Mouse (Mus musculus) forebrain, postnatal 0 days (tissue): Measurements from ENCODE around the gene Gm10401. TPM values are rescaled to one million over a fixed set of nuclear protein-coding genes. Genes with fewer than 3 reads are reported as not detected.

Experiments
- ATAC-seq: fragments of 200-750 bp; cut with Nextera tagmentation; 2 replicates; pipeline ENCODE4 v1.8.0; 2017; ENCODE audit warnings: mild to moderate bottlenecking, moderate library complexity
- DNase-seq: peaks from one replicate; pipeline ENCODE4 v3.0.0-alpha.2; 2015
- H3K27ac ChIP-seq: fragments of 300-500 bp; sonication (generic); 2 replicates; pipeline ENCODE4 v1.5.1; 2014; ENCODE audit warnings: low read depth, mild to moderate bottlenecking, antibody characterized with exemption, low read length, moderate library complexity, mixed read lengths
- H3K27me3 ChIP-seq: fragments of 300-500 bp; sonication (generic); 2 replicates; pipeline ENCODE4 v1.6.1; 2014; ENCODE audit warnings: mild to moderate bottlenecking, low read length, mixed read lengths; ENCODE audit not compliant: insufficient read depth
- H3K36me3 ChIP-seq: fragments of 300-500 bp; sonication (generic); 2 replicates; pipeline ENCODE4 v1.6.1; 2014; ENCODE audit warnings: mild to moderate bottlenecking, moderate library complexity; ENCODE audit not compliant: insufficient read depth
- H3K4me1 ChIP-seq: fragments of 300-500 bp; sonication (generic); 2 replicates; pipeline ENCODE4 v1.6.1; 2014; ENCODE audit warnings: antibody characterized with exemption; ENCODE audit not compliant: insufficient read depth
- H3K4me2 ChIP-seq: fragments of 300-500 bp; sonication (generic); 2 replicates; pipeline ENCODE4 v1.6.1; 2014; ENCODE audit warnings: low read depth, mild to moderate bottlenecking, moderate library complexity
- H3K4me3 ChIP-seq: fragments of 300-500 bp; sonication (generic); 2 replicates; pipeline ENCODE4 v1.5.1; 2014; ENCODE audit warnings: low read depth, low read length, mixed read lengths
- H3K9ac ChIP-seq: fragments of 300-500 bp; sonication (generic); 2 replicates; pipeline ENCODE4 v1.6.1; 2014; ENCODE audit warnings: mild to moderate bottlenecking
- H3K9me3 ChIP-seq: fragments of 300-500 bp; sonication (generic); 2 replicates; pipeline ENCODE4 v1.6.1; 2016; ENCODE audit warnings: low read length
- CTCF ChIP-seq: sonication (generic); IDR thresholded peaks from 2 replicates; pipeline ENCODE4 v1.5.1; 2016; ENCODE audit warnings: antibody characterized with exemption, control low read depth, low read depth
- WGBS: fragments of 180-500 bp; shearing (Covaris S2); extraction: QIAGEN DNeasy Blood & Tissue Kit; methylation state at CpG from one replicate; pipeline ENCODE4 v1.1.7; 2014; 5-methylcytosine and 5-hydroxymethylcytosine counted together
- polyA plus RNA-seq: library from polyadenylated mRNA; unstranded; fragments of >200 nt; fragmentation: Nextera tagmentation; extraction: Ambion mirVana; gene quantifications from 2 replicates; pipeline ENCODE4 v1.2.1, GENCODE M21; 2015
- total RNA-seq: library from RNA; depleted of rRNA; stranded (reverse); fragments of >200 nt; gene quantifications from 2 replicates; pipeline ENCODE4 v1.2.3, GENCODE M21; 2014; rRNA removed

The Gm10401 gene
- total and polyA plus RNA-seq, 2 experiments from 2014 or later, result 44.0 TPM; not detected in 1

DNA sequence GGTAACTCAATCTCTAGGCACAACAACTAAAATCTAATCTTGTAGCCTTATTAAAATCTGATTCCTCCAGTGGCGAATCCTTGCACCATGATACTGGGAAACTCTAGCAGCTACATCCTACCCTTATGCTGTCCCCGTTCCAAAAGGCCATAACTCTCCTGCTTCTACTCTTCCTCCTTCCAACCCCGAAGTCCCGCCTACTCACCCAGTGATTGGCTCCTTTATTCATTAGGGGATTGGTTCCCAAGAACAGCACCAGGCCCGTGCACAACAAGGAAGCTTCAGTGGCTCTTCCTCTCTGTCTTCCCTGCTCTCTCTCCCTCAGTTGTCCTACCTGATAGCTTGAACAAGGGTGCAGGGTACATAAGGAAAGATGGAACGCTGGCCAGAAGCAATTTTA is 47.3 kb downstream of the Gm10401 start:
- H3K27ac ChIP-seq, result no peak overlapping the region
- no peaks in the 10 kb centered on the region for H3K27me3 ChIP-seq
- H3K4me1 ChIP-seq, result no peaks in the 10 kb centered on the region
- ATAC-seq (no peak), DNase-seq (no peak)
- no peaks in the 10 kb centered on the region for H3K9me3 ChIP-seq
- no peak overlapping the region for H3K4me2 ChIP-seq
- no peak for TF ChIP-seq CTCF
- H3K9ac ChIP-seq, result no peak overlapping the region
- H3K4me3 ChIP-seq, result no peak overlapping the region
- 91% methylated on average over 6 of the region's 6 CpGs for WGBS
- no peaks in the 10 kb centered on the region for H3K36me3 ChIP-seq

DNA sequence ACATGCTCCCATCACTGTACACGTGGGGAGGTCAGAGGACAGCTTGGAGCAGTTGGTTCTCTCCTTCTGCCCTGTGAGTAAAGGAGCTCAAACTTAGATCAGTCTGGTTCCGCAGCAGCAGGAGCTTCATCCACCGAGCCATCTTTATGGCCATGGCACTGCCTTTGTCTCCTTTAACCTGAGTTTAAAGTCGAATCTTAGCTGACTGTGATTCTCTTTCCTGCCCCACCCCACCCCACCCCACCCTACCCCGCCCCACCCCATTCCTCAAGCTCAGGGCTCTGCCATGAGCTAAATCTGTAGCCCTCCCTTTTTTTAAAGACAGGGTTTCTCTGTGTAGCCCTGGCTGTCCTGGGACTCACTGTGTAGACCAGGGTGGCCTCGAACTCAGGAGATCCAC is 48.4 kb downstream of the Gm10401 start:
- ATAC-seq (no peak), DNase-seq (no peak)
- no peaks in the 10 kb centered on the region for H3K27me3 ChIP-seq
- H3K36me3 ChIP-seq, result no peaks in the 10 kb centered on the region
- H3K9ac ChIP-seq, result no peak overlapping the region
- H3K9me3 ChIP-seq, result no peaks in the 10 kb centered on the region
- H3K4me3 ChIP-seq, result no peak overlapping the region
- WGBS, result 94% methylated on average over 6 of the region's 6 CpGs
- no peak overlapping the region for H3K27ac ChIP-seq
- no peak overlapping the region for H3K4me2 ChIP-seq
- TF ChIP-seq CTCF, result no peak
- no peaks in the 10 kb centered on the region for H3K4me1 ChIP-seq

Other genes starting within 250 kb of the Gm10401 start
- gene 4930519G04Rik, start 244.6 kb downstream of the Gm10401 start, total RNA-seq, result not detected in 2 replicates
- gene 4930519G04Rik, start 244.6 kb downstream of the Gm10401 start, polyA plus RNA-seq, result not detected in 2 replicates
- 3.6 and 4.2 TPM in 2 replicates for gene Gm9936, start 239.6 kb downstream of the Gm10401 start, total RNA-seq
- gene Gm9936, start 239.6 kb downstream of the Gm10401 start, polyA plus RNA-seq, result 1.8 and 3.2 TPM in 2 replicates
- gene Oasl2, start 201.4 kb downstream of the Gm10401 start, total RNA-seq, result 4.2 and 7.0 TPM in 2 replicates
- 4.2 and 4.8 TPM in 2 replicates for gene Oasl2, start 201.4 kb downstream of the Gm10401 start, polyA plus RNA-seq
- gene Oasl1, start 175.1 kb downstream of the Gm10401 start, total RNA-seq, result 0.54 and 1.7 TPM in 2 replicates
- gene Oasl1, start 175.1 kb downstream of the Gm10401 start, polyA plus RNA-seq, result 0.38 and 0.73 TPM in 2 replicates
- 81.0 and 86.0 TPM in 2 replicates for gene 2210016L21Rik, start 156.1 kb downstream of the Gm10401 start, total RNA-seq
- gene 2210016L21Rik, start 156.1 kb downstream of the Gm10401 start, polyA plus RNA-seq, result 167 and 170 TPM in 2 replicates
- not detected in 2 replicates for gene Hnf1a, start 127.2 kb downstream of the Gm10401 start, total RNA-seq
- gene Hnf1a, start 127.2 kb downstream of the Gm10401 start, polyA plus RNA-seq, result not detected in 2 replicates
- 79.1 and 114 TPM in 2 replicates for gene Sppl3, start 87.2 kb downstream of the Gm10401 start, total RNA-seq
- gene Sppl3, start 87.2 kb downstream of the Gm10401 start, polyA plus RNA-seq, result 36.0 and 43.5 TPM in 2 replicates
- 11.8 and 13.9 TPM in 2 replicates for gene Acads, start 21.1 kb upstream of the Gm10401 start, total RNA-seq
- gene Acads, start 21.1 kb upstream of the Gm10401 start, polyA plus RNA-seq, result 12.1 and 12.5 TPM in 2 replicates
- 24.7 and 27.2 TPM in 2 replicates for gene Unc119b, start 36.7 kb upstream of the Gm10401 start, total RNA-seq
- gene Unc119b, start 36.7 kb upstream of the Gm10401 start, polyA plus RNA-seq, result 17.4 and 20.3 TPM in 2 replicates
- gene Mlec, start 59.9 kb upstream of the Gm10401 start, total RNA-seq, result 49.9 and 58.6 TPM in 2 replicates
- gene Mlec, start 59.9 kb upstream of the Gm10401 start, polyA plus RNA-seq, result 8.4 and 15.7 TPM in 2 replicates
- 28.1 and 31.5 TPM in 2 replicates for gene Cabp1, start 96.1 kb upstream of the Gm10401 start, total RNA-seq
- 12.6 and 19.4 TPM in 2 replicates for gene Cabp1, start 96.1 kb upstream of the Gm10401 start, polyA plus RNA-seq
- 32.8 and 40.8 TPM in 2 replicates for gene Pop5, start 137.5 kb upstream of the Gm10401 start, total RNA-seq
- 85.9 and 96.6 TPM in 2 replicates for gene Pop5, start 137.5 kb upstream of the Gm10401 start, polyA plus RNA-seq
- gene Rnf10, start 174.6 kb upstream of the Gm10401 start, total RNA-seq, result 91.4 and 106 TPM in 2 replicates
- gene Rnf10, start 174.6 kb upstream of the Gm10401 start, polyA plus RNA-seq, result 150 and 169 TPM in 2 replicates
- 35.9 and 41.7 TPM in 2 replicates for gene Coq5, start 181.4 kb upstream of the Gm10401 start, total RNA-seq
- gene Coq5, start 181.4 kb upstream of the Gm10401 start, polyA plus RNA-seq, result 40.7 and 45.2 TPM in 2 replicates
- gene Dynll1, start 202.7 kb upstream of the Gm10401 start, total RNA-seq, result 259 and 351 TPM in 2 replicates
- 1,192 and 1,422 TPM in 2 replicates for gene Dynll1, start 202.7 kb upstream of the Gm10401 start, polyA plus RNA-seq
- 43.7 and 49.9 TPM in 2 replicates for gene Srsf9, start 228.9 kb upstream of the Gm10401 start, total RNA-seq
- 112 and 117 TPM in 2 replicates for gene Srsf9, start 228.9 kb upstream of the Gm10401 start, polyA plus RNA-seq
- gene Gatc, start 242.9 kb upstream of the Gm10401 start, total RNA-seq, result 21.8 and 25.5 TPM in 2 replicates
- 34.8 and 40.2 TPM in 2 replicates for gene Gatc, start 242.9 kb upstream of the Gm10401 start, polyA plus RNA-seq
- gene Triap1, start 242.9 kb upstream of the Gm10401 start, total RNA-seq, result 17.3 and 22.8 TPM in 2 replicates
- gene Triap1, start 242.9 kb upstream of the Gm10401 start, polyA plus RNA-seq, result 60.5 and 68.0 TPM in 2 replicates